ENCODE assay signal across 20 mouse cellular contexts in the genomic region with DNA sequence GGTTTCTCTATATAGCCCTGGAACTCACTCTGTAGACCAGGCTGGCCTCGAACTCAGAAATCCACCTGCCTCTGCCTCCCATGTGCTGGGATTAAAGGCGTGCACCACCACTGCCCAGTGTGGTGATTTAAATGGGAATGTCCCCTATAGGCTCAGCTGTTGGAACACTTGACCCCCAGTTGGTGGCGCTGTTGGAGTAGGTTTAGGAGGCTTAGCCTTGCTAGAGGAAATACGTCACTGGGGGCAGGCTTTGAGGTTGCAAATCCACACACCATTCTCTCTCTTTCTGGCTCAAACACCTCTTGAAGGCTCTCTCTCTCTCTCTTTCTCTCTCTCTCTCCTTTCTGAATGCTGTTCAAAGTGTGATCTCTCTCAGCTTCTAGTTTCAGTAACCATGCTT. TPM values are rescaled to one million over a fixed set of nuclear protein-coding genes. Genes with fewer than 3 reads are reported as not detected.
A peak's percentile ranks its signal among the peaks of the same experiment; 100 is the strongest.
DNase-seq lines count a peak whose midpoint lies in the region; ATAC-seq and TF ChIP-seq lines count a peak whose summit lies in the region.
"Had no signal": no experiment of that assay in that cellular context is flagged by ENCODE, and none has a peak within 500 bp of the region (broad histone marks: within the 10 kb centered on the region; RNA-seq: fewer than 3 reads in every experiment).

No protein-coding gene starts in this region.

- no peak for DNase-seq in forebrain, postnatal 0 days
- no peak for DNase-seq in forebrain, embryonic 14.5 days (ENCODE audit: low spot score)
- DNase-seq in kidney, postnatal 10 days = peak; percentile 27
- DNase-seq in testis, postnatal 14 days (ENCODE audit: low spot score) = no peak
- peak; percentile 46 for DNase-seq in testis, postnatal 10 days (ENCODE audit: low spot score)
- no peak for DNase-seq in thymus, postnatal 14 days
- DNase-seq: adrenal gland, adult 8-10 months; cerebellum, adult 11-12 months; cerebellum, postnatal 36 days; heart, adult 18-20 months; kidney, adult 8-10 months; left cerebral cortex, postnatal 4 days; lung, adult 18-20 months; midbrain, embryonic 14.5 days had no signal

- no peak overlapping the region for H3K4me2 ChIP-seq in forebrain, postnatal 0 days (ENCODE audit: low read depth)
- H3K4me2 ChIP-seq in forebrain, embryonic 14.5 days (ENCODE audit: low read length) = no peak overlapping the region
- H3K4me2 ChIP-seq in kidney, embryonic 14.5 days (replicated peaks; ENCODE audit: low read depth, low read length) = no peak overlapping the region
- H3K4me2 ChIP-seq: hindbrain, embryonic 13.5 days; stomach, embryonic 15.5 days had no signal

- no peak overlapping the region for H3K4me3 ChIP-seq in forebrain, postnatal 0 days (ENCODE audit: low read depth, low read length)
- no peak overlapping the region for H3K4me3 ChIP-seq in forebrain, embryonic 14.5 days (ENCODE audit: low read depth, low read length)
- H3K4me3 ChIP-seq in kidney, embryonic 14.5 days (ENCODE audit: low read length) = no peak overlapping the region
- no peak overlapping the region for H3K4me3 ChIP-seq in testis, adult 2 months (ENCODE audit: control insufficient read depth, low read depth, low read length)
- H3K4me3 ChIP-seq: erythroblast, embryonic 14.5 days; hindbrain, embryonic 13.5 days; stomach, embryonic 15.5 days had no signal

- TF ChIP-seq CTCF in forebrain, postnatal 0 days (IDR thresholded peaks at IDR 0.05; ENCODE audit: low read depth) = peak; percentile 31; the same call in 1 of the 2 replicates
- peak; percentile 23; the same call in 1 of the 2 replicates for TF ChIP-seq CTCF in testis, adult 2 months (IDR thresholded peaks at IDR 0.05; ENCODE audit: control insufficient read depth, insufficient read depth, insufficient replicate concordance, low read depth, low read length)

- no peak for ATAC-seq in forebrain, postnatal 0 days
- no peak for ATAC-seq in forebrain, embryonic 14.5 days
- ATAC-seq in kidney, embryonic 14.5 days (ENCODE audit: low FRiP score, low TSS enrichment) = no peak

- no peaks in the 10 kb centered on the region for H3K27me3 ChIP-seq in forebrain, postnatal 0 days (ENCODE audit: insufficient read depth, low read length)
- no peaks in the 10 kb centered on the region for H3K27me3 ChIP-seq in forebrain, embryonic 14.5 days (replicated peaks; ENCODE audit: control insufficient read depth, insufficient read depth, low read length)
- H3K27me3 ChIP-seq in kidney, embryonic 14.5 days (ENCODE audit: control insufficient read depth, insufficient read depth, low read length) = no peaks in the 10 kb centered on the region
- H3K27me3 ChIP-seq in testis, adult 2 months (ENCODE audit: control insufficient read depth, insufficient read depth, low read length) = no peaks in the 10 kb centered on the region
- H3K27me3 ChIP-seq: hindbrain, embryonic 13.5 days; stomach, embryonic 15.5 days had no signal

- TF ChIP-seq POLR2A in testis, adult 2 months (IDR thresholded peaks at IDR 0.05; ENCODE audit: control insufficient read depth, low read depth, low read length) = no peak

- 80% methylated on average over 4 of the region's 4 CpGs for WGBS in forebrain, postnatal 0 days
- WGBS in forebrain, embryonic 14.5 days = 80% methylated on average over 4 of the region's 4 CpGs
- 88% methylated on average over 4 of the region's 4 CpGs for WGBS in kidney, embryonic 14.5 days

- no peak overlapping the region for H3K9ac ChIP-seq in forebrain, postnatal 0 days
- no peak overlapping the region for H3K9ac ChIP-seq in forebrain, embryonic 14.5 days (ENCODE audit: low read length)
- no peak overlapping the region for H3K9ac ChIP-seq in kidney, embryonic 14.5 days (ENCODE audit: low read depth, low read length)
- H3K9ac ChIP-seq: hindbrain, embryonic 13.5 days; stomach, embryonic 15.5 days had no signal

- no peak overlapping the region for H3K27ac ChIP-seq in forebrain, postnatal 0 days (ENCODE audit: low read depth, low read length)
- no peak overlapping the region for H3K27ac ChIP-seq in forebrain, embryonic 14.5 days (ENCODE audit: low read depth, low read length)
- no peak overlapping the region for H3K27ac ChIP-seq in kidney, embryonic 14.5 days (ENCODE audit: low read depth, low read length)
- H3K27ac ChIP-seq in testis, adult 2 months (ENCODE audit: control insufficient read depth, insufficient read depth, low read depth, low read length) = no peak overlapping the region
- H3K27ac ChIP-seq: hindbrain, embryonic 13.5 days; stomach, embryonic 15.5 days had no signal

- 0 out of 2 replicates have a peak, but pooled peaks cover 6% of the 10 kb centered on the region for H3K9me3 ChIP-seq in forebrain, postnatal 0 days (ENCODE audit: low read length)
- H3K9me3 ChIP-seq in forebrain, embryonic 14.5 days (replicated peaks; ENCODE audit: control insufficient read depth, low read length) = peaks cover 10% of the 10 kb centered on the region
- peaks cover 11% of the 10 kb centered on the region; the same call in 1 of the 2 replicates for H3K9me3 ChIP-seq in kidney, embryonic 14.5 days (ENCODE audit: control insufficient read depth, low read length)
- H3K9me3 ChIP-seq: G1E; stomach, embryonic 15.5 days had no signal

- H3K36me3 ChIP-seq in forebrain, postnatal 0 days (ENCODE audit: insufficient read depth) = no peaks in the 10 kb centered on the region
- H3K36me3 ChIP-seq in forebrain, embryonic 14.5 days (ENCODE audit: control insufficient read depth, insufficient read depth, low read length) = no peaks in the 10 kb centered on the region
- H3K36me3 ChIP-seq in kidney, embryonic 14.5 days (ENCODE audit: control insufficient read depth, insufficient read depth, low read length) = no peaks in the 10 kb centered on the region
- H3K36me3 ChIP-seq in testis, adult 2 months (ENCODE audit: control insufficient read depth, insufficient read depth, low read length) = no peaks in the 10 kb centered on the region
- H3K36me3 ChIP-seq: G1E; hindbrain, embryonic 13.5 days; stomach, embryonic 15.5 days had no signal

- H3K4me1 ChIP-seq in forebrain, postnatal 0 days (ENCODE audit: insufficient read depth) = no peaks in the 10 kb centered on the region
- no peaks in the 10 kb centered on the region for H3K4me1 ChIP-seq in forebrain, embryonic 14.5 days (ENCODE audit: control insufficient read depth, insufficient read depth, low read length)
- 0 out of 2 replicates have a peak, but pooled peaks cover 7% of the 10 kb centered on the region for H3K4me1 ChIP-seq in kidney, embryonic 14.5 days (ENCODE audit: control insufficient read depth, insufficient read depth, low read length)
- no peaks in the 10 kb centered on the region for H3K4me1 ChIP-seq in testis, adult 2 months (ENCODE audit: control insufficient read depth, insufficient read depth, low read length)

RNA-seq across cellular contexts. Expression of gene Tanc1, which starts 46.9 kb away (rescaled TPM):
- 4.3 and 5.0 TPM in 2 replicates for total RNA-seq in forebrain, postnatal 0 days (2014; rRNA removed)
- polyA plus RNA-seq in forebrain, postnatal 0 days (2015; fragmentation: Nextera tagmentation; extraction: Ambion mirVana) = 1.3 and 2.9 TPM in 2 replicates
- 4.9 and 5.9 TPM in 2 replicates for polyA plus RNA-seq in forebrain, embryonic 14.5 days (2014; fragmentation: Nextera tagmentation; extraction: Ambion mirVana)
- 31.3 and 43.8 TPM in 2 replicates for polyA plus RNA-seq in kidney, embryonic 14.5 days (2014; fragmentation: Nextera tagmentation; extraction: Ambion mirVana)
- polyA plus RNA-seq in testis, adult 2 months (2012; rRNA removed) = 7.0 and 8.0 TPM in 2 replicates

Comparison
In these comparisons a context has a peak if more than half of its experiments do, and no peak if none do; other contexts are left out.
1. DNase-seq: peak in kidney, postnatal 10 days (single experiment) and testis, postnatal 10 days (single experiment); none in forebrain, postnatal 0 days (single experiment), forebrain, embryonic 14.5 days (single experiment), testis, postnatal 14 days (single experiment) and thymus, postnatal 14 days (single experiment).